Mouse (Mus musculus) MN1 (cell line): ENCODE measurements around the gene Gm20708.
A peak's percentile ranks its signal among the peaks of the same experiment; 100 is the strongest.

Experiments used
- DNase-seq: peaks from one replicate; pipeline ENCODE4 v3.0.0-alpha.2; 2016; ENCODE audit warnings: low spot score

Gm20708 gene

DNA sequence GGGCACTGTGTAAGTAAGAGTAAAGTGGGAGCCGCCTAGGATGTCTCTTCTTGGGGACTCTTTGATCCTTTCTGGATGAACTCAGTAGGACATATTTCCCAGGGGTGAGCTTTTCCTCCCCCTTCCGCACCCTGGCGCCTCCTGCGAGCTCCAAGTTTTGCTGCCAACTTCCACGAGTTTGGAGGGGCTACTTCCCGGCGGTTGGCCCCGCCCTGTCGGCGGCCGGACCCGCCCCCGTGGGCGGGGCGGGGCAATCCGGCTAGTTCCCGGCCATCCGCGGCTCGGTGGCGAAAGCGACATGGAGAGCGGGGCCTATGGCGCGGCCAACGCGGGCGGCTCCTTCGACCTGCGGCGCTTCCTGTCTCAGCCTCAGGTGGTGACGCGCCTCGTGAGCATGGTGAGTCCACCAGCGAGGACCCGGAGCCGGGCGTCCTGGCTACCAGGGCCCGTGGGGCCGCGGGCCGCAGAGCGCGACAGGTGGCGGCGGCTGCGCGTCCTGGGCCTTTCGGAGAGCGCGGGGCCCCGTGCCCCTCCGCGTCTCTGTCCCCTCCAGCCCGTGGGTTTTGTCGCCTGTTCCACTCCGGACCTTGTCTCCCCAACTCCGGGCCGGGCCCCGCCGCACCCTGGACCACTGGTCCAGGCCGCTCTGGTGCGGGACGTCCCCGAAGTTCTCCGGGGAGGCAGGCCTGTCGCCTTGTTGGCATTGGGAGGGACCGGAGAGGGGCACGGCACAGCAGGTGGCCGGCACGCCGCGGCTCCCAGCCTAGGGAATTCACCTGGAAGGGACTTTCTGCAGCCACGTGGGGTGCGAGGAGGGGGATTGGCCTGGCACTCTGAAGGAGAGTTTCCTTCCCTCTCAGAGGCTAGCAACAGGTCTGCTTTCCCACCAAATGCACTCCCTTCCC, at the start of gene Gm20708, which contains the start of gene Syngr2:
Gene Gm20708, plus strand, starts transcription at position 262 of the 905 bp plus-strand sequence.
Gene Syngr2, plus strand, starts transcription at position 262 of the 905 bp plus-strand sequence.
- DNase-seq: peak; percentile 74

DNA sequence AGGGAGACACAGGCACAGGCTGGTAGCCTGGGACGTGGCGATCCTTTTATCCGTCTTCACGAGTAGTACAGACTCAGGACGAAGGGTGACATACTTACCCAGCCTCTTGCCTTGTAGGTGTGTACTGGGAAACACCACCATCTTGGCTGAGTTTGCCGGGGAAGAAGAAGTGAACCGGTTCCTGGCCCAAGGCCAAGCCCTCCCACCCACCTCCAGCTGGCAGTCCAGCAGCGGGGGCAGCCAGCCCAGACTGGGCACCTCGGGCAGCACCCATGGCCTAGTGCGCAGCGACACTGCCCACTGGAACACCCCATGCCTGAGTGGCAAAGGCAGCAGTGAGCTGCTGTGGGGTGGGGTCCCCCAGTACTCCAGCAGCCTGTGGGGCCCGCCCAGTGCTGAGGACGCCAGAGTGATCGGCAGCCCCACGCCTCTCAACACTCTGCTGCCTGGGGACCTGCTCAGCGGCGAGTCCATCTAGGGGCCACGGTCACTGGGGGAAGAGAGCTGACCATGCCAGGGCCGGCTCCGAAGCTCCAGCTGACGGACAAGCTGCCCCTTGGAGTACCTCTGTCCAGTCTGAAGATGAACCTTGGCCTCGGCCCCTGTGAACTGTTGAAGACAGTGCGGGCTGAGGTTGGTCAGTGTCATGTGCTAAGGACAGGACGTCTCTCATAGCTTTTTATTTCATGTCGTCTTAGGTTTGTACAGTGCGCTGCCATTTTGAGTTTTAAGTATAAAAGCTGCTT, 48.9 kb upstream of the Gm20708 start:
- DNase-seq: no peak

- DNase-seq: no peak
These were observed 47.7 kb upstream of the Gm20708 start for GRCm38 (mm10) chr11:117761801-117762200.

GRCm38 (mm10) chr11:117762246-117762645, 47.2 kb upstream of the Gm20708 start:
- no peak for DNase-seq

GRCm38 (mm10) chr11:117764319-117764718, 45.1 kb upstream of the Gm20708 start:
- DNase-seq: no peak

DNA sequence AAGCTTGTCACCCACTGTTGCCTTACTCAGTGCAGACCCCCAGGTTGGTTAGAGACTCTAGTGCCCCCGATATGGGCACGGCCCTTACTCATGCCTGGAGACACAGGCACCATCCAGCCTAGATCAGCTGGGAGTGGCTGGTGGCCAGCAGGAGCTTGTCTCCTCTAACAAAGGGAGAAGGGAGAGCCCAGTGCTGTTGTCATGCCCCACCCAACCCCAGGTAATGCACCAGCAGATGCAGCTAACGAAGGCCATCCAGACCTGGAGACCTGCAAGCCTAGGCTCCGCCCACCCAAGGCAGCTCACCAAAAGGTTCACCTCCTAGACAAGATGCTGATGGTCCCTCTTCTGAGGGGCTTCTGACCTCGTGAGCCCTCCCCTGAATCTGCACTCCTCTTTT, 44.1 kb upstream of the Gm20708 start:
- no peak for DNase-seq

GRCm38 (mm10) chr11:117766275-117766674, 43.2 kb upstream of the Gm20708 start:
- no peak for DNase-seq

DNA sequence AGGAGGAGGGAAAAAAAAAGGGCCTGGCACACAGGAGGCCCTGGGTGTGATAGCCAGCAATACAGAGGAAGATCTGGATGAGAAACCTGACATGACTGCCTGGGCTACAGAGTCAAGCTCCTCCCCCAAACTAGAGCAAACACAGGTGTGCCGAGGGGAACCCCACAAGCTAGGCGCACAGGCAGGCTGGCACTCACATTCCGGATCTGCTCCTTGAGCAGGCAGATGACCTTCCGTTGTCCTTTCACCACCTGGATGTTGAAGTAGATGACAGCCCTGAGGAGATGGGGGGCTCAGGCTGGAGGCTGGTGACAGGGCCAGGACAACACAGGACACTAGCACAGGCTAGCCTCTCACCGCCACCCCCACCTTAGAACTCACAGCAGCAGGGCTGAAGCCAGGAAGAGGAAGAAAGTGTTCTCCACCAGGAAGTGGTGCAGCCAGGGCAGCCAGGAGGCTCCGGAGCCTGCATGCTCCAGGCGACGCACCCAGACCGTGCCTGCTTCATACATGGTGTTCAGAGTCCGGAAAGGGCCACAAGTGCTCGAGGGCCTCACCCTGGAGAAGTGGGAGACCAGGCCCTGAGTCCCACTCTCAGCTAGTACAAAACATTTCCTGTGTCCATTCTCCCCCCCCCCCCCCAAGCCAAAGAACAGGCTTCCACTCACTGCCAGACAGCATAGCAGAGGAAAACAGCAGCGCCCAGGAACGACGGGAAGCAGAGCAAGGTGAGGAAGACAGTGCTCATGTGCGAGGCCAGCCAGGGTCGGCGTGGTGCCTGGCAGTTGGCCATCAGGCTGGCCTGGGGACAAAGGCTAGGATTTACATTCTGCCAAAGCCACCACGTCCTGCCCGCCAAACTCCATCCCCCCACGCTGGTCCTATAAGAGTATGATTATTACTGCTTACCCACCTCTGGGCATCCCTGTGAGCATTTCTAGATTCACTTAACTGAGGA, 40.5 kb upstream of the Gm20708 start:
- no peak for DNase-seq

GRCm38 (mm10) chr11:117769683-117770047, 39.8 kb upstream of the Gm20708 start:
- DNase-seq: no peak

DNA sequence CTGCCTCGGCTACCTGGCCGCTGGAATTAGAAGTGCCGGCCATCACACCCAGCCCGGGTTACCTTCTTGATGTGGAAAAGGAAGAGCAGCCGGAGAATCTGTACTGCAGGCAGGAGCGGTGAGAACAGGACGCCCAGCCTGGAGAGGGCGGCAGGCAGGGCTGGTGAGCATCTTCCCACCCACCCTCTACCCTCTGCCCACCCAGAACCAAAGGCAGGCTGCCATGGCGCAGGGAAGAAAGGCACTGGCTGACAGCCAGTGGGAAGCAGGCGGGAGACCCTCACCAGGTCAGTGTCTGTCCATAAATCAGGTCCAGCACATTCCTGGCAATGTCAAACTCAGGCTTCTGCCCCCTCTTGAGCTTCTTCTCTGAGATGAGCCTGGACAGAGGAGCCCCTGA, 39.1 kb upstream of the Gm20708 start:
- DNase-seq: no peak

DNA sequence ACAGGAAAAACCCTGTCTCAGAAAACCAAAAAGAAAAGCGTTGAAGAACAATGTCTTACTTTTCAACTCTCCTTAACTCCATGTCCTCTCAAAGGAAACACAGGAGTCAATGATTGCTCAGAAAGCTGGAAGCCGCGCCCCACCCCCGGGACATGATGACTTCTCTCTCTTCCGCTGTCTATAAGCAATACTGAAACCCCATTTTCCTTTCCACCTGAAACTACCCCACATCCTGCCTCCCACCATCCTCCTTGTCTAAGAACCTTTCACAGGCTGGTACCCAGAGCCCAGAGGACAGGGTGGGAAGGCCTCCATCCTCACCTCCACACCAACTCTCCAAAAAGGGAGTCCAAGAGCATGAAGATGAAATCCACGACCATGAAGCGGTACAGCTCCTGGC, 37.1 kb upstream of the Gm20708 start:
- no peak for DNase-seq

GRCm38 (mm10) chr11:117774925-117775324, 34.5 kb upstream of the Gm20708 start:
- no peak for DNase-seq

DNA sequence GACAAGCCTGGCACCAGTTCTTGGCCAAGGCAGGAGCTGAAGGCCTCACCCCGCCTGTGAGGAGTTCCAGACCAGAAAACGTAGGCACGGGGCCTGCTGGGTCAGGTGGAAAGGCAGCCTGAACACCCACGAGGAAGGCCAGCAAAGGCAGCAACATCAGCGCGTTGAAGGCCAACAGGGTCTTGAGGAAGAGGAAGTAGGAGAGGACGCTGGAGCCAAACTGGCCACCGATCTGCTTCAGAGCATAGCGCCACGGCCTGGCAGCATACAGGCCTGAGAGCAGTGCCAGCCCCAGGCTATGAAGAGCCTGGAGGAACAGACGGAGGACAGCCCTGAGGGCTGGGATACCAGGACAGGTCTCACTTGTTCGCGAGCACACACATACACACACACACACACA, 33.9 kb upstream of the Gm20708 start:
- no peak for DNase-seq

GRCm38 (mm10) chr11:117776085-117776792, 33.2 kb upstream of the Gm20708 start:
- no peak for DNase-seq

DNA sequence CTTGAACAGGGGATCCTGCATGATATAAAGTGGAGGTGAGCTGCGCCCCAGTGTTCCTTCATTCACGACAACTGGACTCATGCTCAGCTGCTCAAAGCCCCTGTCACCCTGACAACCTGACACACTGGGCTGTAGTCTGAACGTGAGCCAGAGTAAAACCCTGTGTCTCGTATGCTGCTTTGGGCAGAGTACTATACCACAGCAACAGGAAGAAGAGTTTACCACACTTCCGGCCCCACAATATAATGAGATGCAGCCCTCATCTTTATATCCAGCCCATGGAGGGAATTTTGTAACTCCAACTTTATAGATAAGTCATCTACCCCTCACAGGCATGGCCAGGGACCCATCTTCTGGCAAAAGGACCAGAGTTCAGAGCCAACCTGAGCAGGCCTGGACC, 32.4 kb upstream of the Gm20708 start:
- no peak for DNase-seq

DNA sequence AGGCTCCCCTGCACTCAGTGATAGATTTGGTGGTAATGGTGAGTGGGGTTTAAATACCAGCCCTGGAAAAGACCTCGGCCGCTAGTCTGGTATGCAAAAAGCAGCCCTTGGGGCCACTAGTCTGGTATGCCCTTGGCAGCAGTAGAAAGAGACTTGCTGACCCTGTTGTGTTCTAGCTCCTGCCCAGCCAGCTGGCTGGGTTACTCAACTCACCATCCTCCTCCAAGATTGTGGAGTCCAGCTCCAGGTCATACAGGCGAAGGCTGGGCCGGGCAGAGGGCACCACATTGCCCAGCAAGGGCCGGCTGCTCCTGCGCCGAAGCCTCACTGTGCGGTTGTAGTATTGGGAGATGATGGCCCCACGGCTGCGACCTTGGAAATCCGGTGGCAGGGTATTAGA, 31.4 kb upstream of the Gm20708 start:
- DNase-seq: no peak

DNA sequence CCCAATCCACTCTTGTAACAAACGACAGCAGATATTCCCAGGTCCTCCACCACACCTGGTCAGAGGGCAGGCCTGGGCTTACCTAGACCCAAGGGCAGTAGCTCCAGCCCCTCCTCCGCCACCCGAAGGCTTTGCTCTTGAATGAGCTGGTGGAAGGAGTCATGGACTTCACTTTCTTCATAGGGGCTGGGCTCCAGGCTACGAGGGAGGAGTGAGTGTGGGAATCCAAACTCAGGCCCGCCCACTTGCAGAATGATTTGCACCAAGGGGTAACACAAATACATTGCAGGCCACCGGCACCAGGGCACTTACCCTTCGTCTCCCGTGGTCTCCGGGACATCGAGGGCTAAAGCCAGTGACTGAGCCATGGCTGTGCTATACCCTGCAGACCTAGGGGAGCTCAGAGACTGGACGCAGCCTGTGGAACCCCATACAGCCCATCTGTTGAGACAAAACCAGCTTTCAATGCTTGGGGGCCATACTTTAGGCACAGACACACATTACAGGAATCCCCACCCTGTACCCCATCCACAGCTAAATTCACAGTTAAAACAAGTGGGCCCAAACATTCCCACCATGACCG, 30.5 kb upstream of the Gm20708 start:
- peak; percentile 52 for DNase-seq

DNA sequence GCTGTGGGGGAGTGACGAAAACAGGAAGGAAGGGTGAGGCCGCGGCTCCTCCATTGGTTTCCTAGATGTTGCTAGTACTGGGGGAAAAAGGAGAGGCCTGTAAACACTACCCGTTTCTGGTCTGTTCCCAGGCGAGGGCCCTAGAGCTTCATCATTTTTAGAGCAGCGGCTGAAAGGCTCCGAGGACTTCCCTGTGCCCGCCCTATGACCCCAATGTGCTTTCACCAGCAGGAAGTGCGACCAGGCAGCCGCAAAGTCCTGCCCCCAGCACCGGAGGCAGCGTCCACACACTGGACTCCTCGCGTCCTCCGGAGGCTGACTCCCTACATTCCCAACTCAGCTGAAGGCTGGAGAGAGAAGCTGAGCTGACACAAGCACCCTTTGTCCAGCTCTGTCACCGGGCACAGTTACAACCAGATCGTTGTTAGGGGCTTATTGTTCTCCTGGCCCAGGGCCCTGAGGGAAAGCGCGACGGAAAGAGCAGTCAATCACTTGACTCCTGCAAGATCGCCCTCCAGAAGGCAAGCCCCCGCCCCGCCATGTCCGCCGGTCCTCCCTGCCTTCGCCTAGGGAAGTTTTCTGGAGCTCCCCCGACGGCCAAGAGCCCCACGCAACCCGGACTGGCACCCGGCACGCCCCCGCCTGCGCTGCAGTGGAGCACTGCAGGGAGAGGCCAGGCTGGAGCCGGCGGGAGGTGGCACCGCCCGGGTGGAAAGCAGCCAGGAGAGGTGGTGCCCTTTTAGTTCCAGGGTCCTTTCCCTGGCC, 29.9 kb upstream of the Gm20708 start:
- peak; percentile 52 for DNase-seq

- DNase-seq: no peak
These were observed 29.3 kb upstream of the Gm20708 start for GRCm38 (mm10) chr11:117780199-117780515.

- DNase-seq: peak; percentile 95
These were observed 28.8 kb upstream of the Gm20708 start for GRCm38 (mm10) chr11:117780582-117781111.
